Mouse (Mus musculus) liver, adult 2 months (tissue): ENCODE data around the gene Gramd4.

ENCODE experiments used
- CTCF ChIP-seq: fragments of 200-500 bp; IDR thresholded peaks from 2 replicates; pipeline ENCODE4 v1.5.1; 2011; ENCODE audit warnings: low read depth, low read length, control low read depth
- POLR2A ChIP-seq: fragments of 200-500 bp; IDR thresholded peaks from 2 replicates; pipeline ENCODE4 v1.6.1; 2011; ENCODE audit warnings: low read length, control low read depth; ENCODE audit not compliant: insufficient read depth; ENCODE audit errors: extremely low read depth

- TF ChIP-seq CTCF, result no peak
- no peak for TF ChIP-seq POLR2A
These were observed 43.8 kb upstream of the Gramd4 start for GRCm38 (mm10) chr15:86013656-86014055.
